Mouse (Mus musculus): Measurements from ENCODE around the gene Trim40. TPM values are rescaled to one million over a fixed set of nuclear protein-coding genes. Genes with fewer than 3 reads are reported as not detected.

The Trim40 gene
- polyA plus RNA-seq, 1 experiment from 2014 or later: 0.11 TPM

Other genes starting within 250 kb of the Trim40 start
- not detected in 2 replicates for gene H2-M9, start 247.5 kb downstream of the Trim40 start, polyA plus RNA-seq (2014; fragmentation: Nextera tagmentation; extraction: Ambion mirVana)
- not detected in 2 replicates for gene H2-M1, start 217.9 kb downstream of the Trim40 start, polyA plus RNA-seq (2014; fragmentation: Nextera tagmentation; extraction: Ambion mirVana)
- not detected in 2 replicates for gene H2-M10.5, start 117.2 kb downstream of the Trim40 start, polyA plus RNA-seq (2014; fragmentation: Nextera tagmentation; extraction: Ambion mirVana)
- gene H2-M10.6, start 78.0 kb downstream of the Trim40 start, polyA plus RNA-seq (2014; fragmentation: Nextera tagmentation; extraction: Ambion mirVana): not detected in 2 replicates
- gene Trim26, start 53.0 kb downstream of the Trim40 start, polyA plus RNA-seq (2014; fragmentation: Nextera tagmentation; extraction: Ambion mirVana): 40.0 and 41.9 TPM in 2 replicates
- 1.2 and 1.3 TPM in 2 replicates for gene Trim15, start 22.9 kb downstream of the Trim40 start, polyA plus RNA-seq (2014; fragmentation: Nextera tagmentation; extraction: Ambion mirVana)
- gene Trim10, start 20.5 kb downstream of the Trim40 start, polyA plus RNA-seq (2014; fragmentation: Nextera tagmentation; extraction: Ambion mirVana): 0.97 and 1.6 TPM in 2 replicates
- gene Trim31, start 8.0 kb upstream of the Trim40 start, polyA plus RNA-seq (2014; fragmentation: Nextera tagmentation; extraction: Ambion mirVana): 21.4 and 25.7 TPM in 2 replicates
- gene Rnf39, start 52.8 kb upstream of the Trim40 start, polyA plus RNA-seq (2014; fragmentation: Nextera tagmentation; extraction: Ambion mirVana): 1.3 and 1.5 TPM in 2 replicates
- 120 and 132 TPM in 2 replicates for gene Ppp1r11, start 61.6 kb upstream of the Trim40 start, polyA plus RNA-seq (2014; fragmentation: Nextera tagmentation; extraction: Ambion mirVana)
- 88.7 and 91.2 TPM in 2 replicates for gene Znrd1, start 68.4 kb upstream of the Trim40 start, polyA plus RNA-seq (2014; fragmentation: Nextera tagmentation; extraction: Ambion mirVana)
- 4.9 and 6.6 TPM in 2 replicates for gene Znrd1as, start 68.5 kb upstream of the Trim40 start, polyA plus RNA-seq (2014; fragmentation: Nextera tagmentation; extraction: Ambion mirVana)
- not detected in 2 replicates for gene 2410137M14Rik, start 91.1 kb upstream of the Trim40 start, polyA plus RNA-seq (2014; fragmentation: Nextera tagmentation; extraction: Ambion mirVana)
- gene H2-M5, start 99.4 kb upstream of the Trim40 start, polyA plus RNA-seq (2014; fragmentation: Nextera tagmentation; extraction: Ambion mirVana): 0.16 and 0.51 TPM in 2 replicates
- gene Zfp57, start 111.0 kb upstream of the Trim40 start, polyA plus RNA-seq (2014; fragmentation: Nextera tagmentation; extraction: Ambion mirVana): 78.3 and 85.0 TPM in 2 replicates
- gene Mog, start 133.3 kb upstream of the Trim40 start, polyA plus RNA-seq (2014; fragmentation: Nextera tagmentation; extraction: Ambion mirVana): 0.14 and 0.24 TPM in 2 replicates
- gene Gabbr1, start 155.8 kb upstream of the Trim40 start, polyA plus RNA-seq (2014; fragmentation: Nextera tagmentation; extraction: Ambion mirVana): 12.6 and 13.7 TPM in 2 replicates
- gene Olfr90, start 198.4 kb upstream of the Trim40 start, polyA plus RNA-seq (2014; fragmentation: Nextera tagmentation; extraction: Ambion mirVana): 0.07 TPM in 1 of 2 replicates, not detected in the other
- not detected in 2 replicates for gene Olfr91, start 208.2 kb upstream of the Trim40 start, polyA plus RNA-seq (2014; fragmentation: Nextera tagmentation; extraction: Ambion mirVana)
- gene Olfr92, start 230.0 kb upstream of the Trim40 start, polyA plus RNA-seq (2014; fragmentation: Nextera tagmentation; extraction: Ambion mirVana): not detected in 2 replicates

Data from intestine, embryonic 14.5 days (tissue).